In the genomic region with DNA sequence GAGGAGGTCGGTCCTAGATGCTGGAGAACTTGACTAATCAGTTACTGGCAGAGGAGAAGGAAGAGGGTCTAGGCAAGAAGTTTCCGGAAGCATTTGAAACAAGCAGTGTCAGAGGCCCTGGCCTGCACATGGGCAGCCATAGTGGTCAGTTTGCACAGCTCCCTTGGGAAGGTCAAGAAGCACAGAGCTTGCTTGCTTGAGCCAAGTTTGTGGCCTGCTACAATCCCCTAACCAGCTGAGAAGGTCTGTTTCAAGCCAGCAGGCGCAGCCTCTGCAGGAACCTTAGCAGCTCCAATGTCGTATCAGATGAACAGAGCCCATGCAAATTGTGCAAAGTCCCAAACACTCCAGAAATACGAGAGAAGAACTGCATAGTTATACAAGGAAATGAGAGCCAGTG, we compare ENCODE assay signal across 15 mouse cellular contexts. TPM values are rescaled to one million over a fixed set of nuclear protein-coding genes. Genes with fewer than 3 reads are reported as not detected.
"Had no signal": no experiment of that assay in that cellular context is flagged by ENCODE, and none has a peak within 500 bp of the region (broad histone marks: within the 10 kb centered on the region; RNA-seq: fewer than 3 reads in every experiment).

No protein-coding gene starts in this region.

- H3K4me1 ChIP-seq: limb, embryonic 15.5 days; liver, embryonic 12.5 days; midbrain, embryonic 13.5 days had no signal

- ATAC-seq: hindbrain, embryonic 16.5 days; inflammation-experienced regulatory T-cells, adult 6 months; liver, embryonic 12.5 days; midbrain, embryonic 13.5 days had no signal

- H3K27me3 ChIP-seq: limb, embryonic 15.5 days; liver, embryonic 12.5 days; midbrain, embryonic 13.5 days had no signal

- H3K9ac ChIP-seq: limb, embryonic 15.5 days; liver, embryonic 12.5 days; midbrain, embryonic 13.5 days had no signal

- H3K27ac ChIP-seq: kidney, postnatal 0 days; limb, embryonic 15.5 days; liver, embryonic 12.5 days; midbrain, embryonic 13.5 days had no signal

- H3K4me3 ChIP-seq: limb, embryonic 15.5 days; liver, embryonic 12.5 days; midbrain, embryonic 13.5 days had no signal

- H3K9me3 ChIP-seq: limb, embryonic 15.5 days; liver, embryonic 12.5 days; midbrain, embryonic 13.5 days had no signal

- H3K4me2 ChIP-seq: limb, embryonic 15.5 days; liver, embryonic 12.5 days; midbrain, embryonic 13.5 days had no signal

- DNase-seq: layer of hippocampus, adult 9-11 months; layer of hippocampus, postnatal 36 days; right cerebral cortex, postnatal 14 days; thymus, adult 2 months; thymus, postnatal 25 days had no signal

RNA-seq across cellular contexts. Expression of a gene that starts 10.1 kb away (rescaled TPM):
- polyA plus RNA-seq: liver, embryonic 12.5 days; liver, embryonic 16.5 days; midbrain, postnatal 0 days; testis, adult 2 months had no signal

RNA-seq across cellular contexts. Expression of a gene that starts 50.2 kb away (rescaled TPM):
- polyA plus RNA-seq: hindbrain, embryonic 16.5 days; inflammation-experienced regulatory T-cells, adult 6 months; liver, embryonic 12.5 days; liver, embryonic 16.5 days; midbrain, postnatal 0 days; neural tube, embryonic 14.5 days; testis, adult 2 months had no signal
